Mouse (Mus musculus): ENCODE results near the gene Bcas3. TPM values are rescaled to one million over a fixed set of nuclear protein-coding genes. Genes with fewer than 3 reads are reported as not detected.

The Bcas3 gene
- polyA plus RNA-seq, 1 experiment from 2014 or later: 30.6 TPM

DNA sequence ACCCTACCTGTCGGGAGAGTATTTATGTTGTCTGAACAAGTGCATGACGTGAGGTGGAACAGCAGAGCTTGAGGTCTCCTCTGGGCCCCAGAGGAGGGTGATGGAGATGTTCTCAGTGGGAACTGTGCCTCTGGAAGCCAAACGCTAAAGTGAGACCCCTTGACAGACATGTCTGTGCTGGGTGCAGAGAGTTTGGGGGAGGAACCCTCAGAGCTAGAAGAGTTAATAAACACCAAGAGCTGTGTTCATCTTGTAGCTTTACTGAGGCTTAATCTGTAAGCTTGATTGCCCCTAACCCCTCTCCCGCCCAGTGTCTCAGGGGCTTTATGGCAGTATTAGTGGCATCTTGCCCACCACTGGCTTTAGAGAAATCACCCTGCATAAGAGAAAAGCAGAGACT, 304.5 kb downstream of the Bcas3 start:
- Histone ChIP-seq H3K27me3 (ENCODE audit: control insufficient read depth, insufficient read depth, low read length) (peaks cover 4% of the 10 kb centered on the region; the same call in 1 of the 2 replicates), H3K4me3 (ENCODE audit: low read length) (no peak overlapping the region), H3K9me3 (ENCODE audit: control insufficient read depth, low read length) (no peaks in the 10 kb centered on the region), H3K36me3 (ENCODE audit: control insufficient read depth, insufficient read depth, low read length) (no peaks in the 10 kb centered on the region), H3K27ac (ENCODE audit: low read depth, low read length) (no peak overlapping the region), H3K9ac (ENCODE audit: low read depth, low read length) (no peak overlapping the region), H3K4me1 (ENCODE audit: control insufficient read depth, insufficient read depth, low read length) (0 out of 2 replicates have a peak, but pooled peaks cover 6% of the 10 kb centered on the region), H3K4me2 (replicated peaks; ENCODE audit: low read depth, low read length) (no peak overlapping the region)
- no peak for ATAC-seq (ENCODE audit: low FRiP score, low TSS enrichment)
- WGBS: 53% methylated on average over 4 of the region's 4 CpGs

DNA sequence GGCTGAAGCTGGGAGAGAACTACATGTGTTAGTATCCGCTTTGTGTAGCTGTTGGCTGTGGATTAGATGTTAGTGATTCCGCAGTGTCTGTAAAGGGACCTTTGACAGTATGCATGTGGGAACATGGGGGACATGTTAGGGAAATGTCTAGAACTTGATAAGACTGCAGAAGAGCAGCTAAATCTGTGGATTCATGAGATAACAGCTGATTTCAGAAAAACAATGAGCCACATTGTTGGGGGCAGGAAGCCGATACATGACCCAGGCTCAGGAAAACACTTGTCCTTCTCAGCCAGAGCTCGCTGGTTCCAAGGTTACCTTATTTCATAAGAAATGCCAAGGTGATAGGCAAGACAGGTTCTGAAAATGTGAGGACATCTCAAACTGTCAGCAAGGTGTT, 307.3 kb downstream of the Bcas3 start:
- Histone ChIP-seq H3K4me3 (ENCODE audit: low read length) (no peak overlapping the region), H3K27ac (ENCODE audit: low read depth, low read length) (no peak overlapping the region), H3K36me3 (ENCODE audit: control insufficient read depth, insufficient read depth, low read length) (no peaks in the 10 kb centered on the region), H3K27me3 (ENCODE audit: control insufficient read depth, insufficient read depth, low read length) (no peaks in the 10 kb centered on the region), H3K9me3 (ENCODE audit: control insufficient read depth, low read length) (no peaks in the 10 kb centered on the region), H3K9ac (ENCODE audit: low read depth, low read length) (no peak overlapping the region), H3K4me1 (ENCODE audit: control insufficient read depth, insufficient read depth, low read length) (0 out of 2 replicates have a peak, but pooled peaks cover 6% of the 10 kb centered on the region), H3K4me2 (replicated peaks; ENCODE audit: low read depth, low read length) (no peak overlapping the region)
- no peak for ATAC-seq (ENCODE audit: low FRiP score, low TSS enrichment)
- WGBS: 87% methylated on average over 4 of the region's 4 CpGs

DNA sequence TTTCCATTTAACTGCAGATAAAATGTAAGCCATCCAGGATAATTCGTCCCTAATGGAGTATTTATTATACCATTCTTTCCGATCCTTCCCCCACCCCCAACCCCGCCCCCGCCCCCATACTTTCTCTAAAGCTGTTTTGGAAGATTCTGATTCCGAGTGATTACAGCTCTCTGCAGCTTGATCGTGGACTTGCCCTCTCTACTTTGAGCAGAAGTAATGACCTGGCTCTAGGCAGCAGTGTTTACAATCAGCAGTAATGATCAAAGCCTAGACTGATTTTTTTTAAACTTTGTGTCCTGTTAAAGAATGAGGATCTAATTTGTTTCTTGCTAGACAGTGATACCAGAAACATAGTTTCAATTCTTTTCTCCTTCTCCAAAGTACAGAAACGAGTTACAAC, 314.2 kb downstream of the Bcas3 start:
- H3K27ac ChIP-seq (ENCODE audit: low read depth, low read length): peak overlapping the region; percentile 34; the same call in 1 of the 2 replicates

DNA sequence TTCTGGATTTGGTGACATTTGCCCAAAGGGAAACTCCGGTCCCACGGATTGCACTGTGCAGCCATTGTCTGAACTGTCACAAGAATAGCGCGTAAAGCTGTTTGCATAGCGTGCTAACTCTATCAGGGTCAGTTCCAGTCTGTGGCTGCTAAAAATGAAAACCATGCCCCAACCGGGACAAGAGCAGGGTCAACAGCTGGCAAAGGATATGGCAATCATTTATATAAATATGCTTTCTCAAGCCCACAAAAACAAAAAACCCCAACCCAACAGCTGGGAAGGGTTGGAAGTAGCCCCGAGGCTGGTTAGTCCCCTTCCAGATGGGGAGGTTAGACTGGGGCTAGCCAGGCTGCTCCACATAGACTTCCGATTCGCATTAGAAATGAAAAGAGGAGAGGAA, 314.8 kb downstream of the Bcas3 start:
- no peak for ATAC-seq (ENCODE audit: low FRiP score, low TSS enrichment)
- 51% methylated on average over 9 of the region's 9 CpGs for WGBS
- no peak overlapping the region for H3K9ac ChIP-seq (ENCODE audit: low read depth, low read length)

More for the DNA sequence above, 314.2 kb downstream of the Bcas3 start:
- no peak for ATAC-seq (ENCODE audit: low FRiP score, low TSS enrichment)
- no peak overlapping the region for H3K9ac ChIP-seq (ENCODE audit: low read depth, low read length)
- 46% methylated on average over 7 of the region's 7 CpGs for WGBS
- H3K4me3 ChIP-seq (ENCODE audit: low read length): no peak overlapping the region
- no peak overlapping the region; the same call in 1 of the 2 replicates for H3K4me2 ChIP-seq (replicated peaks; ENCODE audit: low read depth, low read length)
- peaks cover 19% of the 10 kb centered on the region for H3K4me1 ChIP-seq (ENCODE audit: control insufficient read depth, insufficient read depth, low read length)
- no peaks in the 10 kb centered on the region for H3K36me3 ChIP-seq (ENCODE audit: control insufficient read depth, insufficient read depth, low read length)
- 0 out of 2 replicates have a peak, but pooled peaks cover under 1% of the 10 kb centered on the region for H3K27me3 ChIP-seq (ENCODE audit: control insufficient read depth, insufficient read depth, low read length)
- no peaks in the 10 kb centered on the region for H3K9me3 ChIP-seq (ENCODE audit: control insufficient read depth, low read length)

DNA sequence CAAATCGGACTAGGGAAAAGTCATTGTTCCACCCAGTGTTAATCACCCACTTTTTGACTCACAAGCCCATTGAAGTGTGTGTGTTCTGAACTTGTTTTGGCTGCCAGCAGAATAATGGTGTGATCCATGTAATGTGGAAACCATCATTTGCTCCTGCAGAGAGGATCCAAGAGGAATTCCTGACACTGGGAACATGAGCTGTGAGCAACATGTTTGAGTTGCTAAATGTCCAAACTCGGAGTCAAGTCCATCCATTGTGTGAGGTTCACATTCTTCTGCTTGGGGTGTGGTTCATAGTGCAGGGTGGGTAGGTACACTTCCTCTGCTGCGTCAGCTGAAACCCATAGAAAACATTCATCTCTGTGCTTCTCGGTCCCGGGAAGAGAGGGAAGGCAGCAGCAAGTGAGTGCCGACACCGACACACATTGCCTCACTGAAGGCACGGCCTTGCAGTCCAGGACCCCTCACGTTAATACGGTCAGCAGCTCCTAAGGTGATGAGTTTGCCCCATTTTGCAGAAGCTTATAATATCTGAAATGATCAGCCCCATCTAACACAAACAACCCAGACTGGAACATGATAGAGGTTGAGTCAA, 320.0 kb downstream of the Bcas3 start:
- H3K4me2 ChIP-seq (replicated peaks; ENCODE audit: low read depth, low read length): no peak overlapping the region
- H3K27ac ChIP-seq (ENCODE audit: low read depth, low read length): no peak overlapping the region
- H3K9me3 ChIP-seq (ENCODE audit: control insufficient read depth, low read length): no peaks in the 10 kb centered on the region
- H3K36me3 ChIP-seq (ENCODE audit: control insufficient read depth, insufficient read depth, low read length): no peaks in the 10 kb centered on the region
- WGBS: 82% methylated on average over 10 of the region's 10 CpGs
- H3K4me1 ChIP-seq (ENCODE audit: control insufficient read depth, insufficient read depth, low read length): peaks cover 25% of the 10 kb centered on the region
- no peak for ATAC-seq (ENCODE audit: low FRiP score, low TSS enrichment)
- H3K4me3 ChIP-seq (ENCODE audit: low read length): no peak overlapping the region
- H3K27me3 ChIP-seq (ENCODE audit: control insufficient read depth, insufficient read depth, low read length): 0 out of 2 replicates have a peak, but pooled peaks cover 3% of the 10 kb centered on the region
- no peak overlapping the region for H3K9ac ChIP-seq (ENCODE audit: low read depth, low read length)

More for the DNA sequence above, 314.8 kb downstream of the Bcas3 start:
- Histone ChIP-seq H3K36me3 (ENCODE audit: control insufficient read depth, insufficient read depth, low read length) (no peaks in the 10 kb centered on the region), H3K27me3 (ENCODE audit: control insufficient read depth, insufficient read depth, low read length) (0 out of 2 replicates have a peak, but pooled peaks cover 3% of the 10 kb centered on the region), H3K4me2 (replicated peaks; ENCODE audit: low read depth, low read length) (no peak overlapping the region; the same call in 1 of the 2 replicates), H3K27ac (ENCODE audit: low read depth, low read length) (peak overlapping the region; percentile 34; the same call in 1 of the 2 replicates), H3K4me3 (ENCODE audit: low read length) (no peak overlapping the region), H3K4me1 (ENCODE audit: control insufficient read depth, insufficient read depth, low read length) (peaks cover 19% of the 10 kb centered on the region), H3K9me3 (ENCODE audit: control insufficient read depth, low read length) (no peaks in the 10 kb centered on the region)

DNA sequence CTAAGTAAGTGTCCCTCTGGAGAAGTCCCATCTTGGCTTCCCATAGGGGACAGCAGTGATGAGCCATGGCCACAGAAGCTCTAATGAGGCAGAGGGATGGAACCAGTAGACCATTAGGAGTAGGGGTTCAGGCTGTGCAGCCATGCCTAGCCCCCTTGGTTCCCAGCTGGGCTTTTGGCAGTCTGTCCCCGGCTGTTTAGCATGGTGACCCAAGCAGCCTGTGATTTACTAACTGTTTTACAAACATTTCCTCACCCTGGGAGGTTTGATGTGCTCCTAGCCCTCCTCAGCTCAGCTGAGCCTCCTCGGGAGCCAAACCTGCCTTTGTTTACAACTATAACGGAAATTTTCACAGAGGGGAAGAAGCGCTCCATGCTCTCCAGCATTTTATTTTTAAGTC, 322.3 kb downstream of the Bcas3 start:
- H3K4me2 ChIP-seq (replicated peaks; ENCODE audit: low read depth, low read length): no peak overlapping the region
- H3K4me3 ChIP-seq (ENCODE audit: low read length): no peak overlapping the region
- WGBS: 21% methylated on average over 4 of the region's 4 CpGs
- H3K9me3 ChIP-seq (ENCODE audit: control insufficient read depth, low read length): no peaks in the 10 kb centered on the region
- H3K36me3 ChIP-seq (ENCODE audit: control insufficient read depth, insufficient read depth, low read length): no peaks in the 10 kb centered on the region
- no peak overlapping the region for H3K9ac ChIP-seq (ENCODE audit: low read depth, low read length)
- peak overlapping the region; percentile 42; the same call in 1 of the 2 replicates for H3K27ac ChIP-seq (ENCODE audit: low read depth, low read length)
- ATAC-seq (ENCODE audit: low FRiP score, low TSS enrichment): peak; percentile 46; the same call in 1 of the 2 replicates
- 0 out of 2 replicates have a peak, but pooled peaks cover 3% of the 10 kb centered on the region for H3K27me3 ChIP-seq (ENCODE audit: control insufficient read depth, insufficient read depth, low read length)
- H3K4me1 ChIP-seq (ENCODE audit: control insufficient read depth, insufficient read depth, low read length): peaks cover 18% of the 10 kb centered on the region

DNA sequence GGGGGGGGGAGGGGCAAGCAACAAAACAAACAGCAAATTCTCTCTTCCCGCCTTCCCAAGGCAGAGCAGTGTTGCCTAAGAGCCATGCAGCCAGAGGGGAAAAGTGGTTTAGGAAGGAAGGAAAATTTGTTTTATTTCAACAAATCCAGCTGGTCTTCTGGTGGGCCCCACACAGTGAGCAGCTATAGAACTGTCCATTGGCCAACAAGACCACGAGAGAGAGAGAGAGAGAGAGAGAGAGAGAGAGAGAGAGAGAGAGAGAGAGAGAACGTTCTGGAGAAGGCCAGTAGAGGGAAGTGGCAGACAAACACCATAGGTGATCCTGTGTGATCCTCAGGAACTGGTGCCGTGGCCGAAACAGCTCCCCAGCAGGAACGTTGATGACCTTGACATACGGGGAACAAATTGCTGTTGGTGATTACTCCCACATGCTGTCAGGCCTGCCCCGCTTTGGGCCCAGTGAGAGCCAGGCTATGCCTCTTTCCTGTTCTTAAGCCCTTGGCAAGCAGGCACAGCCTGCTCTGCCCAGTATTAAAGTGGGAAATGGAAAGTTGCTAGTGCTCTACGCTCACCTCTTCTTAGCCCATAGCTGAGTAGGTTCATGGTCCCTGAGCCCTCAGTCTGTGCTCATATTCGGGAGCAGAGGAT, 323.5 kb downstream of the Bcas3 start:
- 38% methylated on average over 10 of the region's 10 CpGs for WGBS
- H3K4me2 ChIP-seq (replicated peaks; ENCODE audit: low read depth, low read length): no peak overlapping the region
- peak overlapping the region; percentile 47; the same call in 1 of the 2 replicates for H3K27ac ChIP-seq (ENCODE audit: low read depth, low read length)
- no peaks in the 10 kb centered on the region for H3K36me3 ChIP-seq (ENCODE audit: control insufficient read depth, insufficient read depth, low read length)
- H3K9me3 ChIP-seq (ENCODE audit: control insufficient read depth, low read length): no peaks in the 10 kb centered on the region
- no peak; the same call in 1 of the 2 replicates for ATAC-seq (ENCODE audit: low FRiP score, low TSS enrichment)
- no peak overlapping the region for H3K4me3 ChIP-seq (ENCODE audit: low read length)
- peaks cover 18% of the 10 kb centered on the region for H3K4me1 ChIP-seq (ENCODE audit: control insufficient read depth, insufficient read depth, low read length)
- 0 out of 2 replicates have a peak, but pooled peaks cover 3% of the 10 kb centered on the region for H3K27me3 ChIP-seq (ENCODE audit: control insufficient read depth, insufficient read depth, low read length)
- H3K9ac ChIP-seq (ENCODE audit: low read depth, low read length): no peak overlapping the region

DNA sequence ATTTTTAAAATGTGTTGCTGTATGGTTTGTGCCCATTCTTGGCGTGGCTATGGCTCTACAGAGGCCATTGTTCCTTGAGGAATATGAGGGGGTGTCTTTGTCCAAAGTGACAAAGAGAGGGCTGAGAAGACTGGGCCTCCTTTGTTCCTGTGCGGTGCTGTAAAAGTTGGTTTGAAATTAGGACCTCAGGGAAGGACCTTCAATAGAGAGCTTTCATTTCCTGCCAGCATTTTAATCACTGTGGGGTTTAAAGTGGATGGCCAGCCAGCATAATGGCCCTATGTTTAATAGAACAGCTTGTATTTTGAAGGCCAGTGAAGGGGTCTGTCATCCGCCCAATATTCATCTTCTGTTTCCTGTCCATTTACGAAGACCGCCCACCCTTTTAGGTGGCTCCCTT, 325.7 kb downstream of the Bcas3 start:
- no peak overlapping the region for H3K4me3 ChIP-seq (ENCODE audit: low read length)
- no peak for ATAC-seq (ENCODE audit: low FRiP score, low TSS enrichment)
- no peak overlapping the region for H3K4me2 ChIP-seq (replicated peaks; ENCODE audit: low read depth, low read length)
- peaks cover 18% of the 10 kb centered on the region for H3K4me1 ChIP-seq (ENCODE audit: control insufficient read depth, insufficient read depth, low read length)
- H3K9me3 ChIP-seq (ENCODE audit: control insufficient read depth, low read length): no peaks in the 10 kb centered on the region
- H3K9ac ChIP-seq (ENCODE audit: low read depth, low read length): no peak overlapping the region
- H3K36me3 ChIP-seq (ENCODE audit: control insufficient read depth, insufficient read depth, low read length): no peaks in the 10 kb centered on the region
- 76% methylated on average over 5 of the region's 5 CpGs for WGBS
- no peaks in the 10 kb centered on the region for H3K27me3 ChIP-seq (ENCODE audit: control insufficient read depth, insufficient read depth, low read length)
- H3K27ac ChIP-seq (ENCODE audit: low read depth, low read length): no peak overlapping the region; the same call in 1 of the 2 replicates

Data from kidney, embryonic 14.5 days (tissue).